Mouse (Mus musculus) forebrain, embryonic 14.5 days (tissue): ENCODE measurements at regions not wholly inside any gene's neighbourhood (a gene's known extent, or its start where the extent isn't known, plus 50 kb on each side); places are given as distances from the start of the nearest gene placed in this dataset.

Experiments used
- ATAC-seq: fragments of 200-750 bp; cut with Nextera tagmentation; 2 replicates; pipeline ENCODE4 v1.8.0; 2017; ENCODE audit warnings: mild to moderate bottlenecking, moderate library complexity
- DNase-seq: peaks from one replicate; pipeline ENCODE4 v3.0.0-alpha.2; 2015; ENCODE audit warnings: low spot score
- H3K27ac ChIP-seq: fragments of 300-500 bp; sonication (generic); 2 replicates; pipeline ENCODE4 v1.5.1; 2014; ENCODE audit warnings: low read depth, mild to moderate bottlenecking, control low read depth, low read length, moderate library complexity
- H3K27me3 ChIP-seq: fragments of 300-500 bp; sonication (generic); replicated peaks from 2 replicates; pipeline ENCODE4 v1.6.1; 2014; ENCODE audit warnings: low read length, control low read depth, mixed read lengths; ENCODE audit not compliant: control insufficient read depth, insufficient read depth
- H3K36me3 ChIP-seq: fragments of 300-500 bp; sonication (generic); 2 replicates; pipeline ENCODE4 v1.6.1; 2014; ENCODE audit warnings: low read length, control low read depth; ENCODE audit not compliant: control insufficient read depth, insufficient read depth
- H3K4me1 ChIP-seq: fragments of 300-500 bp; sonication (generic); 2 replicates; pipeline ENCODE4 v1.6.1; 2014; ENCODE audit warnings: antibody characterized with exemption, low read length, control low read depth; ENCODE audit not compliant: control insufficient read depth, insufficient read depth
- H3K4me2 ChIP-seq: fragments of 300-500 bp; sonication (generic); 2 replicates; pipeline ENCODE4 v1.6.1; 2014; ENCODE audit warnings: mild to moderate bottlenecking, control low read depth, low read length
- H3K4me3 ChIP-seq: fragments of 300-500 bp; sonication (generic); 2 replicates; pipeline ENCODE4 v1.5.1; 2014; ENCODE audit warnings: low read depth, low read length, control low read depth
- H3K9ac ChIP-seq: fragments of 300-500 bp; sonication (generic); 2 replicates; pipeline ENCODE4 v1.6.1; 2014; ENCODE audit warnings: mild to moderate bottlenecking, low read length, control low read depth, moderate library complexity
- H3K9me3 ChIP-seq: fragments of 300-500 bp; sonication (generic); replicated peaks from 2 replicates; pipeline ENCODE4 v1.6.1; 2016; ENCODE audit warnings: low read length, control low read depth, mixed read lengths; ENCODE audit not compliant: control insufficient read depth
- WGBS: fragments of 180-500 bp; shearing (Covaris S2); extraction: QIAGEN DNeasy Blood & Tissue Kit; methylation state at CpG from one replicate; pipeline ENCODE4 v1.1.7; 2014; 5-methylcytosine and 5-hydroxymethylcytosine counted together

GRCm38 (mm10) chr4:12571881-12572280 is 400.1 kb upstream of the Fam92a start:
- H3K4me3 ChIP-seq = no peak overlapping the region
- peaks cover 2% of the 10 kb centered on the region; the same call in 1 of the 2 replicates for H3K4me1 ChIP-seq
- ATAC-seq (no peak), DNase-seq (no peak)
- no peak overlapping the region for H3K9ac ChIP-seq
- H3K4me2 ChIP-seq = no peak overlapping the region
- H3K9me3 ChIP-seq = no peaks in the 10 kb centered on the region
- H3K36me3 ChIP-seq = no peaks in the 10 kb centered on the region
- H3K27me3 ChIP-seq = no peaks in the 10 kb centered on the region
- H3K27ac ChIP-seq = no peak overlapping the region

- H3K9me3 ChIP-seq = no peaks in the 10 kb centered on the region
- no peak for DNase-seq
- no peak overlapping the region for H3K4me3 ChIP-seq
- H3K27me3 ChIP-seq = no peaks in the 10 kb centered on the region
- H3K4me2 ChIP-seq = no peak overlapping the region
- 80% methylated on average over 7 of the region's 7 CpGs for WGBS
- H3K27ac ChIP-seq = no peak overlapping the region
- H3K4me1 ChIP-seq = peaks cover 2% of the 10 kb centered on the region; the same call in 1 of the 2 replicates
- no peak overlapping the region for H3K9ac ChIP-seq
- no peaks in the 10 kb centered on the region for H3K36me3 ChIP-seq
- no peak for ATAC-seq
Observed at GRCm38 (mm10) chr4:12570689-12571088, 398.9 kb upstream of the Fam92a start.

GRCm38 (mm10) chr4:12567643-12568042 is 395.8 kb upstream of the Fam92a start:
- ATAC-seq = peak; percentile 37; the same call in 1 of the 2 replicates
- DNase-seq = peak; percentile 3
- Histone ChIP-seq H3K27ac (no peak overlapping the region), H3K4me2 (no peak overlapping the region), H3K36me3 (no peaks in the 10 kb centered on the region), H3K9ac (no peak overlapping the region), H3K4me1 (peaks cover 2% of the 10 kb centered on the region; the same call in 1 of the 2 replicates), H3K4me3 (no peak overlapping the region), H3K9me3 (no peaks in the 10 kb centered on the region), H3K27me3 (no peaks in the 10 kb centered on the region)
- 11% methylated on average over 5 of the region's 5 CpGs for WGBS

GRCm38 (mm10) chr4:12563016-12563415 is 391.2 kb upstream of the Fam92a start:
- Histone ChIP-seq H3K36me3 (no peaks in the 10 kb centered on the region), H3K9ac (no peak overlapping the region), H3K4me1 (peaks cover 9% of the 10 kb centered on the region; the same call in 1 of the 2 replicates), H3K27ac (no peak overlapping the region), H3K4me2 (no peak overlapping the region), H3K4me3 (no peak overlapping the region), H3K27me3 (no peaks in the 10 kb centered on the region), H3K9me3 (no peaks in the 10 kb centered on the region)
- ATAC-seq (no peak), DNase-seq (peak; percentile 14)
- WGBS = 24% methylated on average over 1 of the region's 1 CpGs

GRCm38 (mm10) chr4:12560546-12560945 is 388.7 kb upstream of the Fam92a start:
- no peak; the same call in 1 of the 2 replicates for ATAC-seq

GRCm38 (mm10) chr4:12560015-12560414 is 388.2 kb upstream of the Fam92a start:
- Histone ChIP-seq H3K4me3 (no peak overlapping the region), H3K4me2 (no peak overlapping the region), H3K4me1 (peaks cover 6% of the 10 kb centered on the region; the same call in 1 of the 2 replicates), H3K9me3 (no peaks in the 10 kb centered on the region), H3K27ac (no peak overlapping the region), H3K27me3 (no peaks in the 10 kb centered on the region), H3K9ac (no peak overlapping the region), H3K36me3 (no peaks in the 10 kb centered on the region)
- 73% methylated on average over 4 of the region's 4 CpGs for WGBS
- ATAC-seq = peak; percentile 26; the same call in 1 of the 2 replicates
- DNase-seq = no peak

More at GRCm38 (mm10) chr4:12560546-12560945, 388.7 kb upstream of the Fam92a start:
- Histone ChIP-seq H3K9ac (no peak overlapping the region), H3K4me1 (peaks cover 6% of the 10 kb centered on the region; the same call in 1 of the 2 replicates), H3K36me3 (no peaks in the 10 kb centered on the region), H3K4me3 (no peak overlapping the region), H3K27ac (no peak overlapping the region), H3K4me2 (no peak overlapping the region), H3K27me3 (no peaks in the 10 kb centered on the region), H3K9me3 (no peaks in the 10 kb centered on the region)
- DNase-seq = no peak
- WGBS = 26% methylated on average over 3 of the region's 3 CpGs

- no peaks in the 10 kb centered on the region for H3K36me3 ChIP-seq
- H3K4me3 ChIP-seq = no peak overlapping the region
- no peak overlapping the region for H3K27ac ChIP-seq
- no peaks in the 10 kb centered on the region for H3K9me3 ChIP-seq
- no peak overlapping the region for H3K4me2 ChIP-seq
- no peaks in the 10 kb centered on the region for H3K27me3 ChIP-seq
- peaks cover 6% of the 10 kb centered on the region; the same call in 1 of the 2 replicates for H3K4me1 ChIP-seq
- DNase-seq (no peak), ATAC-seq (no peak)
- WGBS = 81% methylated on average over 2 of the region's 2 CpGs
- no peak overlapping the region for H3K9ac ChIP-seq
Observed at GRCm38 (mm10) chr4:12557105-12557504, 385.3 kb upstream of the Fam92a start.

- H3K36me3 ChIP-seq = no peaks in the 10 kb centered on the region
- ATAC-seq = no peak
- no peak overlapping the region for H3K9ac ChIP-seq
- no peak overlapping the region for H3K27ac ChIP-seq
- 90% methylated on average over 4 of the region's 4 CpGs for WGBS
- H3K9me3 ChIP-seq = no peaks in the 10 kb centered on the region
- H3K4me2 ChIP-seq = no peak overlapping the region
- no peaks in the 10 kb centered on the region for H3K27me3 ChIP-seq
- H3K4me1 ChIP-seq = no peaks in the 10 kb centered on the region
- H3K4me3 ChIP-seq = no peak overlapping the region
- DNase-seq = no peak
Observed at GRCm38 (mm10) chr4:12549265-12549664, 377.4 kb upstream of the Fam92a start.

GRCm38 (mm10) chr4:12543906-12544305 is 372.1 kb upstream of the Fam92a start:
- WGBS = 60% methylated on average over 2 of the region's 2 CpGs
- no peak overlapping the region for H3K4me2 ChIP-seq
- no peaks in the 10 kb centered on the region for H3K9me3 ChIP-seq
- peaks cover 8% of the 10 kb centered on the region; the same call in 1 of the 2 replicates for H3K4me1 ChIP-seq
- no peaks in the 10 kb centered on the region for H3K36me3 ChIP-seq
- ATAC-seq (no peak), DNase-seq (no peak)
- no peak overlapping the region for H3K9ac ChIP-seq
- H3K27me3 ChIP-seq = no peaks in the 10 kb centered on the region
- no peak overlapping the region for H3K27ac ChIP-seq
- no peak overlapping the region for H3K4me3 ChIP-seq
